Mouse (Mus musculus) telencephalon, adult 2 months (tissue): ENCODE measurements at regions not wholly inside any gene's neighbourhood (a gene's known extent, or its start where the extent isn't known, plus 50 kb on each side); places are given as distances from the start of the nearest gene placed in this dataset.

Experiments used
- DNase-seq: peaks from one replicate; pipeline ENCODE4 v3.0.0-alpha.2; 2011; ENCODE audit warnings: low read depth, low spot score

- no peak for DNase-seq
These were observed 617.0 kb upstream of the 3110018I06Rik start for GRCm38 (mm10) chr12:106871481-106871880.

- DNase-seq, result no peak
These were observed 615.3 kb upstream of the 3110018I06Rik start for GRCm38 (mm10) chr12:106872966-106873730.

- DNase-seq, result peak; percentile 36
These were observed 598.1 kb upstream of the 3110018I06Rik start for GRCm38 (mm10) chr12:106890319-106890718.

- DNase-seq, result no peak
These were observed 594.4 kb upstream of the 3110018I06Rik start for GRCm38 (mm10) chr12:106894061-106894460.

GRCm38 (mm10) chr12:106904202-106904601 lies 584.2 kb upstream of the 3110018I06Rik start:
- no peak for DNase-seq

- no peak for DNase-seq
These were observed 575.6 kb upstream of the 3110018I06Rik start for GRCm38 (mm10) chr12:106912782-106913181.

GRCm38 (mm10) chr12:106922571-106922991 lies 565.9 kb upstream of the 3110018I06Rik start:
- DNase-seq, result no peak

- DNase-seq, result no peak
These were observed 560.0 kb upstream of the 3110018I06Rik start for GRCm38 (mm10) chr12:106928389-106928788.

- no peak for DNase-seq
These were observed 559.3 kb upstream of the 3110018I06Rik start for GRCm38 (mm10) chr12:106929161-106929560.

- no peak for DNase-seq
These were observed 556.8 kb upstream of the 3110018I06Rik start for GRCm38 (mm10) chr12:106931591-106931990.

GRCm38 (mm10) chr12:106939381-106939780 lies 549.1 kb upstream of the 3110018I06Rik start:
- peak; percentile 79 for DNase-seq

GRCm38 (mm10) chr12:106943874-106944273 lies 544.6 kb upstream of the 3110018I06Rik start:
- DNase-seq, result no peak

GRCm38 (mm10) chr12:106952621-106953020 lies 535.8 kb upstream of the 3110018I06Rik start:
- DNase-seq, result no peak

- peak; percentile 42 for DNase-seq
These were observed 532.7 kb upstream of the 3110018I06Rik start for GRCm38 (mm10) chr12:106955778-106956177.

GRCm38 (mm10) chr12:106956266-106956665 lies 532.2 kb upstream of the 3110018I06Rik start:
- DNase-seq, result no peak

- no peak for DNase-seq
These were observed 526.4 kb upstream of the 3110018I06Rik start for GRCm38 (mm10) chr12:106961991-106962390.

- DNase-seq, result no peak
These were observed 524.7 kb upstream of the 3110018I06Rik start for GRCm38 (mm10) chr12:106963762-106964161.

GRCm38 (mm10) chr12:106969873-106970272 lies 518.6 kb upstream of the 3110018I06Rik start:
- DNase-seq, result no peak

- DNase-seq, result no peak
These were observed 496.0 kb upstream of the 3110018I06Rik start for GRCm38 (mm10) chr12:106992421-106992820.

GRCm38 (mm10) chr12:106993011-106993410 lies 495.4 kb upstream of the 3110018I06Rik start:
- DNase-seq, result no peak

GRCm38 (mm10) chr12:107010995-107011786 lies 477.2 kb upstream of the 3110018I06Rik start:
- DNase-seq, result no peak

- DNase-seq, result no peak
These were observed 471.6 kb upstream of the 3110018I06Rik start for GRCm38 (mm10) chr12:107016801-107017200.

GRCm38 (mm10) chr12:107021806-107022205 lies 466.6 kb upstream of the 3110018I06Rik start:
- DNase-seq, result no peak
